Mouse (Mus musculus): Measurements from ENCODE around the gene Hmgb2. TPM values are rescaled to one million over a fixed set of nuclear protein-coding genes. Genes with fewer than 3 reads are reported as not detected.
"Not testable (repeated sequence)": the region's sequence is repeated elsewhere in the genome, so short reads cannot be mapped to it uniquely, and the experiment has no call there.

The Hmgb2 gene
- polyA plus RNA-seq, 1 experiment = 22.0 TPM

- H3K4me3 ChIP-seq (ENCODE audit: control insufficient read depth, low read depth, low read length) = peak overlapping the region; percentile 98
- no peaks in the 10 kb centered on the region for H3K27me3 ChIP-seq (ENCODE audit: control insufficient read depth, insufficient read depth, low read length)
- H3K4me1 ChIP-seq (ENCODE audit: control insufficient read depth, insufficient read depth, low read length) = no peaks in the 10 kb centered on the region
- no peaks in the 10 kb centered on the region for H3K36me3 ChIP-seq (ENCODE audit: control insufficient read depth, insufficient read depth, low read length)
- TF ChIP-seq CTCF (IDR thresholded peaks at IDR 0.05; ENCODE audit: control insufficient read depth, insufficient read depth, insufficient replicate concordance, low read depth, low read length) (no peak), POLR2A (IDR thresholded peaks at IDR 0.05; ENCODE audit: control insufficient read depth, low read depth, low read length) (no peak; the same call in 1 of the 2 replicates)
- H3K27ac ChIP-seq (ENCODE audit: control insufficient read depth, insufficient read depth, low read depth, low read length) = peak overlapping the region; percentile 97
These were observed 854 bp upstream of the Hmgb2 start for GRCm38 (mm10) chr8:57510791-57511315.

- H3K27ac ChIP-seq (ENCODE audit: control insufficient read depth, insufficient read depth, low read depth, low read length) = peak overlapping the region; percentile 100
- TF ChIP-seq CTCF (IDR thresholded peaks at IDR 0.05; ENCODE audit: control insufficient read depth, insufficient read depth, insufficient replicate concordance, low read depth, low read length) (no peak), POLR2A (IDR thresholded peaks at IDR 0.05; ENCODE audit: control insufficient read depth, low read depth, low read length) (no peak)
- peaks cover 3% of the 10 kb centered on the region for H3K36me3 ChIP-seq (ENCODE audit: control insufficient read depth, insufficient read depth, low read length)
- H3K4me3 ChIP-seq (ENCODE audit: control insufficient read depth, low read depth, low read length) = peak overlapping the region; percentile 98
- no peaks in the 10 kb centered on the region for H3K27me3 ChIP-seq (ENCODE audit: control insufficient read depth, insufficient read depth, low read length)
- H3K4me1 ChIP-seq (ENCODE audit: control insufficient read depth, insufficient read depth, low read length) = no peaks in the 10 kb centered on the region
These were observed 692 bp downstream of the Hmgb2 start for GRCm38 (mm10) chr8:57512141-57513056.

- H3K27ac ChIP-seq (ENCODE audit: control insufficient read depth, insufficient read depth, low read depth, low read length) = peak overlapping the region; percentile 31; the same call in 1 of the 2 replicates
- not testable (repeated sequence) for H3K36me3 ChIP-seq (ENCODE audit: control insufficient read depth, insufficient read depth, low read length); H3K4me1 ChIP-seq (ENCODE audit: control insufficient read depth, insufficient read depth, low read length); H3K27me3 ChIP-seq (ENCODE audit: control insufficient read depth, insufficient read depth, low read length)
- peak overlapping the region; percentile 70 for H3K4me3 ChIP-seq (ENCODE audit: control insufficient read depth, low read depth, low read length)
These were observed 1.5 kb downstream of the Hmgb2 start for GRCm38 (mm10) chr8:57513178-57513661.

- H3K36me3 ChIP-seq (ENCODE audit: control insufficient read depth, insufficient read depth, low read length); H3K4me3 ChIP-seq (ENCODE audit: control insufficient read depth, low read depth, low read length); H3K27me3 ChIP-seq (ENCODE audit: control insufficient read depth, insufficient read depth, low read length); H3K27ac ChIP-seq (ENCODE audit: control insufficient read depth, insufficient read depth, low read depth, low read length); H3K4me1 ChIP-seq (ENCODE audit: control insufficient read depth, insufficient read depth, low read length): not testable (repeated sequence)
These were observed 5.0 kb downstream of the Hmgb2 start for GRCm38 (mm10) chr8:57516685-57517084.

- no peak for TF ChIP-seq POLR2A (IDR thresholded peaks at IDR 0.05; ENCODE audit: control insufficient read depth, low read depth, low read length)
- TF ChIP-seq CTCF (IDR thresholded peaks at IDR 0.05; ENCODE audit: control insufficient read depth, insufficient read depth, insufficient replicate concordance, low read depth, low read length) = no peak
- Histone ChIP-seq H3K4me3 (ENCODE audit: control insufficient read depth, low read depth, low read length) (no peak overlapping the region), H3K27me3 (ENCODE audit: control insufficient read depth, insufficient read depth, low read length) (no peaks in the 10 kb centered on the region), H3K4me1 (ENCODE audit: control insufficient read depth, insufficient read depth, low read length) (no peaks in the 10 kb centered on the region), H3K36me3 (ENCODE audit: control insufficient read depth, insufficient read depth, low read length) (peaks cover 3% of the 10 kb centered on the region), H3K27ac (ENCODE audit: control insufficient read depth, insufficient read depth, low read depth, low read length) (no peak overlapping the region)
These were observed 6.0 kb downstream of the Hmgb2 start for GRCm38 (mm10) chr8:57517723-57518122.

GRCm38 (mm10) chr8:57520186-57520786 is 8.6 kb downstream of the Hmgb2 start:
- H3K4me3 ChIP-seq (ENCODE audit: control insufficient read depth, low read depth, low read length) = no peak overlapping the region
- no peak overlapping the region for H3K27ac ChIP-seq (ENCODE audit: control insufficient read depth, insufficient read depth, low read depth, low read length)
- no peaks in the 10 kb centered on the region for H3K27me3 ChIP-seq (ENCODE audit: control insufficient read depth, insufficient read depth, low read length)
- TF ChIP-seq POLR2A (IDR thresholded peaks at IDR 0.05; ENCODE audit: control insufficient read depth, low read depth, low read length) = no peak
- TF ChIP-seq CTCF (IDR thresholded peaks at IDR 0.05; ENCODE audit: control insufficient read depth, insufficient read depth, insufficient replicate concordance, low read depth, low read length) = no peak
- H3K4me1 ChIP-seq (ENCODE audit: control insufficient read depth, insufficient read depth, low read length) = no peaks in the 10 kb centered on the region
- H3K36me3 ChIP-seq (ENCODE audit: control insufficient read depth, insufficient read depth, low read length) = peaks cover 3% of the 10 kb centered on the region

- H3K27me3 ChIP-seq (ENCODE audit: control insufficient read depth, insufficient read depth, low read length) = no peaks in the 10 kb centered on the region
- peak overlapping the region; percentile 72 for H3K4me3 ChIP-seq (ENCODE audit: control insufficient read depth, low read depth, low read length)
- no peaks in the 10 kb centered on the region for H3K36me3 ChIP-seq (ENCODE audit: control insufficient read depth, insufficient read depth, low read length)
- no peak overlapping the region for H3K27ac ChIP-seq (ENCODE audit: control insufficient read depth, insufficient read depth, low read depth, low read length)
- no peaks in the 10 kb centered on the region for H3K4me1 ChIP-seq (ENCODE audit: control insufficient read depth, insufficient read depth, low read length)
- no peak for TF ChIP-seq POLR2A (IDR thresholded peaks at IDR 0.05; ENCODE audit: control insufficient read depth, low read depth, low read length)
- TF ChIP-seq CTCF (IDR thresholded peaks at IDR 0.05; ENCODE audit: control insufficient read depth, insufficient read depth, insufficient replicate concordance, low read depth, low read length) = no peak
These were observed 16.3 kb downstream of the Hmgb2 start for GRCm38 (mm10) chr8:57528036-57528435.
